Mouse (Mus musculus) MEL (cell line): ENCODE results near the gene Kcnip1. TPM values are rescaled to one million over a fixed set of nuclear protein-coding genes. Genes with fewer than 3 reads are reported as not detected.

Experiments
- DNase-seq: peaks from one replicate; pipeline ENCODE4 v3.0.0; 2011; ENCODE audit warnings: low read depth, low spot score
- H3K27ac ChIP-seq: 2 replicates; pipeline ENCODE4 v1.5.1; 2012; ENCODE audit warnings: low read depth, mild to moderate bottlenecking, control low read depth, low read length, moderate library complexity; ENCODE audit not compliant: control insufficient read depth
- H3K27me3 ChIP-seq, 2 experiments: fragments of 150-350 bp in 1 of 2; sonication (generic) in 1 of 2; 2 replicates each; pipeline ENCODE4 v1.6.1; 2012; ENCODE audit warnings: low read length in 2 of 2, mild to moderate bottlenecking in 2 of 2, improper control_type of control experiment in 1 of 2, moderate library complexity in 1 of 2; ENCODE audit not compliant: insufficient read depth in 2 of 2, control insufficient read depth in 1 of 2
- H3K36me3 ChIP-seq, 2 experiments: 2 replicates each; pipeline ENCODE4 v1.6.1; 2012 to 2014; ENCODE audit warnings: low read length in 2 of 2, improper control_type of control experiment in 1 of 2, inconsistent platforms in 1 of 2, mild to moderate bottlenecking in 1 of 2; ENCODE audit not compliant: insufficient read depth in 2 of 2, control insufficient read depth in 1 of 2
- H3K4me1 ChIP-seq, 2 experiments: fragments of 150-350 bp in 1 of 2; sonication (generic) in 1 of 2; 2 replicates each; pipeline ENCODE4 v1.6.1; 2012; ENCODE audit warnings: low read length in 2 of 2, improper control_type of control experiment in 1 of 2, mild to moderate bottlenecking in 1 of 2; ENCODE audit not compliant: insufficient read depth in 2 of 2, control insufficient read depth in 1 of 2
- H3K4me3 ChIP-seq, 2 experiments: fragments of 150-350 bp in 1 of 2; sonication (generic) in 1 of 2; 2 replicates each; pipeline ENCODE4 v1.5.1; 2012; ENCODE audit warnings: low read depth in 2 of 2, low read length in 2 of 2, mild to moderate bottlenecking in 2 of 2, moderate library complexity in 2 of 2, control low read depth in 1 of 2, improper control_type of control experiment in 1 of 2; ENCODE audit not compliant: control insufficient read depth in 1 of 2, insufficient read depth in 1 of 2
- H3K79me2 ChIP-seq: 2 replicates; pipeline ENCODE4 v1.6.1; 2012; ENCODE audit warnings: mild to moderate bottlenecking, low read length, moderate library complexity; ENCODE audit not compliant: control insufficient read depth, poor library complexity, insufficient read depth
- H3K9ac ChIP-seq: 2 replicates; pipeline ENCODE4 v1.6.1; 2012; ENCODE audit warnings: low read depth, mild to moderate bottlenecking, control low read depth, low read length, moderate library complexity; ENCODE audit not compliant: control insufficient read depth, poor library complexity, severe bottlenecking
- H3K9me3 ChIP-seq: fragments of 150-350 bp; sonication (generic); replicated peaks from 2 replicates; pipeline ENCODE4 v1.6.1; 2012; ENCODE audit warnings: mild to moderate bottlenecking, low read length, improper control_type of control experiment, moderate library complexity; ENCODE audit not compliant: insufficient read depth
- EP300 ChIP-seq, 2 experiments: IDR thresholded peaks; 2 replicates each; pipeline ENCODE4 v1.6.1; 2011; ENCODE audit warnings: improper control_type of control experiment in 2 of 2, low read length in 2 of 2, low read depth in 1 of 2, mild to moderate bottlenecking in 1 of 2
- ETS1 ChIP-seq: IDR thresholded peaks from 2 replicates; pipeline ENCODE4 v1.6.1; 2012; ENCODE audit warnings: low read depth, mild to moderate bottlenecking, inconsistent platforms, low read length, improper control_type of control experiment, moderate library complexity
- GATA1 ChIP-seq: IDR thresholded peaks from 2 replicates; pipeline ENCODE4 v1.6.1; 2011; ENCODE audit warnings: low read depth, low read length, improper control_type of control experiment
- JUND ChIP-seq: IDR thresholded peaks from 2 replicates; pipeline ENCODE4 v1.6.1; 2011; ENCODE audit warnings: low read depth, mild to moderate bottlenecking, improper control_type of control experiment, low read length
- KAT2A ChIP-seq: conservative IDR thresholded peaks from 2 replicates; pipeline ENCODE4 v1.6.1; 2012; ENCODE audit warnings: low read depth, low read length, improper control_type of control experiment, inconsistent platforms
- MAX ChIP-seq: IDR thresholded peaks from 2 replicates; pipeline ENCODE4 v1.6.1; 2011; ENCODE audit warnings: low read length, improper control_type of control experiment
- MAZ ChIP-seq: IDR thresholded peaks from 2 replicates; pipeline ENCODE4 v1.6.1; 2012; ENCODE audit warnings: low read depth, mild to moderate bottlenecking, inconsistent platforms, low read length, improper control_type of control experiment
- MEF2A ChIP-seq: IDR thresholded peaks from 2 replicates; pipeline ENCODE4 v1.6.1; 2014; ENCODE audit warnings: low read depth, mild to moderate bottlenecking, inconsistent platforms, low read length, improper control_type of control experiment; ENCODE audit not compliant: poor library complexity, insufficient replicate concordance, severe bottlenecking; ENCODE audit errors: extremely low read depth
- MXI1 ChIP-seq: IDR thresholded peaks from 2 replicates; pipeline ENCODE4 v1.6.1; 2011; ENCODE audit warnings: mild to moderate bottlenecking, low read depth, low read length, improper control_type of control experiment
- MYB ChIP-seq: IDR thresholded peaks from 2 replicates; pipeline ENCODE4 v1.6.1; 2011; ENCODE audit warnings: mild to moderate bottlenecking, low read depth, low read length, improper control_type of control experiment
- MYC ChIP-seq: IDR thresholded peaks from 2 replicates; pipeline ENCODE4 v1.6.1; 2011; ENCODE audit warnings: low read depth, mild to moderate bottlenecking, low read length, improper control_type of control experiment, moderate library complexity
- NELFE ChIP-seq: IDR thresholded peaks from 2 replicates; pipeline ENCODE4 v1.6.1; 2011; ENCODE audit warnings: low read depth, low read length, improper control_type of control experiment
- NRF1 ChIP-seq: IDR thresholded peaks from 2 replicates; pipeline ENCODE4 v1.6.1; 2014; ENCODE audit warnings: low read depth, mild to moderate bottlenecking, inconsistent platforms, low read length, improper control_type of control experiment, moderate library complexity; ENCODE audit not compliant: poor library complexity, insufficient read depth, severe bottlenecking
- POLR2A ChIP-seq, 2 experiments: IDR thresholded peaks; 2 replicates each; pipeline ENCODE4 v1.6.1; 2011 to 2012; ENCODE audit warnings: low read length in 2 of 2, mild to moderate bottlenecking in 2 of 2, control low read depth in 1 of 2, improper control_type of control experiment in 1 of 2, low read depth in 1 of 2, moderate library complexity in 1 of 2; ENCODE audit not compliant: control insufficient read depth in 1 of 2, insufficient read depth in 1 of 2, poor library complexity in 1 of 2
- POLR2AphosphoS2 ChIP-seq: IDR thresholded peaks from 2 replicates; pipeline ENCODE4 v1.6.1; 2011; ENCODE audit warnings: low read length, improper control_type of control experiment
- POLR2AphosphoS5 ChIP-seq: IDR thresholded peaks from 2 replicates; pipeline ENCODE4 v1.6.1; 2012; ENCODE audit warnings: low read depth, borderline replicate concordance, mild to moderate bottlenecking, inconsistent platforms, low read length, moderate library complexity, mixed read lengths
- SIN3A ChIP-seq: IDR thresholded peaks from 2 replicates; pipeline ENCODE4 v1.6.1; 2012; ENCODE audit warnings: low read length, improper control_type of control experiment, inconsistent platforms
- SMC3 ChIP-seq: IDR thresholded peaks from 2 replicates; pipeline ENCODE4 v1.6.1; 2011; ENCODE audit warnings: low read depth, low read length, improper control_type of control experiment
- TAL1 ChIP-seq: IDR thresholded peaks from 2 replicates; pipeline ENCODE4 v1.6.1; 2012; ENCODE audit warnings: mild to moderate bottlenecking, inconsistent platforms, low read length, moderate library complexity, mixed read lengths
- TBP ChIP-seq: IDR thresholded peaks from 2 replicates; pipeline ENCODE4 v1.8.0; 2011; ENCODE audit warnings: low read depth, low read length, improper control_type of control experiment
- UBTF ChIP-seq: IDR thresholded peaks from 2 replicates; pipeline ENCODE4 v1.6.1; 2012; ENCODE audit warnings: low read depth, mild to moderate bottlenecking, inconsistent platforms, low read length, improper control_type of control experiment, moderate library complexity, borderline replicate concordance; ENCODE audit not compliant: insufficient read depth
- ZC3H11A ChIP-seq: IDR thresholded peaks from 2 replicates; pipeline ENCODE4 v1.6.1; 2012; ENCODE audit warnings: low read depth, mild to moderate bottlenecking, inconsistent platforms, low read length, improper control_type of control experiment
- ZKSCAN1 ChIP-seq: IDR thresholded peaks from 2 replicates; pipeline ENCODE4 v1.6.1; 2012; ENCODE audit warnings: low read depth, mild to moderate bottlenecking, inconsistent platforms, low read length, improper control_type of control experiment, moderate library complexity
- ZMIZ1 ChIP-seq: IDR thresholded peaks from 2 replicates; pipeline ENCODE4 v1.6.1; 2012; ENCODE audit warnings: low read depth, mild to moderate bottlenecking, inconsistent platforms, low read length, improper control_type of control experiment, moderate library complexity
- polyA plus RNA-seq, 2 experiments: library from polyadenylated mRNA; stranded (reverse) in 1 of 2; unstranded in 1 of 2; fragments of >175 nt in 1 of 2; fragments of >200 nt in 1 of 2; gene quantifications; 2 replicates each; pipeline versions ENCODE4 v1.2.1 to v1.2.4; 2012; ENCODE audit warnings: low replicate concordance in 2 of 2, low read depth in 1 of 2; ENCODE audit not compliant: insufficient read length in 2 of 2, insufficient read depth in 1 of 2, missing spikeins in 1 of 2
- total RNA-seq: library from RNA; depleted of rRNA; stranded (reverse); fragments of 300-350 nt; gene quantifications from 2 replicates; pipeline ENCODE4 v1.2.3, GENCODE M21; 2012

Kcnip1 gene
- total and polyA plus RNA-seq, 3 experiments, result 0.04 to 0.06 TPM; not detected in 1

- TF ChIP-seq POLR2AphosphoS5 (no peak), MYB (no peak), ZC3H11A (no peak), POLR2AphosphoS2 (peak; percentile 70; the same call in 1 of the 2 replicates), GATA1 (peak; percentile 98), TAL1 (no peak), ZMIZ1 (peak; percentile 32; the same call in 1 of the 2 replicates), UBTF (no peak), SIN3A (peak; percentile 64), EP300 (IDR thresholded peaks at IDR 0.05; ENCODE audit: low read depth in 1 of 2, low read length in 2 of 2) (peak; percentile 82 to 84), SMC3 (no peak), MEF2A (no peak), NELFE (peak; percentile 69), MXI1 (0 out of 2 replicates have a peak, but pooled peaks have one; percentile 5), TBP (peak; percentile 87), MAX (peak; percentile 31), NRF1 (no peak), KAT2A (no peak; the same call in 1 of the 2 replicates)
Measured at GRCm38 (mm10) chr11:34031015-34031805, 38.3 kb upstream of the Kcnip1 start (continued).

- H3K4me3 ChIP-seq, result no peak overlapping the region
- peaks cover 0 to 33% of the 10 kb centered on the region in 2 experiments; a peak in 2 of 4 replicates for H3K36me3 ChIP-seq
- H3K9me3 ChIP-seq, result no peaks in the 10 kb centered on the region
- peak overlapping the region; percentile 28 for H3K9ac ChIP-seq
- DNase-seq, result peak; percentile 50
- TF ChIP-seq MYC, result no peak
- TF ChIP-seq TBP, result peak; percentile 48; the same call in 1 of the 2 replicates
- TF ChIP-seq GATA1, result peak; percentile 51
- no peak for TF ChIP-seq POLR2A (IDR thresholded peaks at IDR 0.05; ENCODE audit: control insufficient read depth in 1 of 2, insufficient read depth in 1 of 2, low read depth in 1 of 2, low read length in 2 of 2, poor library complexity in 1 of 2)
- TF ChIP-seq UBTF, result no peak
- peak; percentile 69 for TF ChIP-seq ETS1
- TF ChIP-seq POLR2AphosphoS2, result no peak
- no peak for TF ChIP-seq ZKSCAN1
- TF ChIP-seq JUND, result no peak
- no peak for TF ChIP-seq MAZ
- no peaks in the 10 kb centered on the region for H3K79me2 ChIP-seq
- H3K4me1 ChIP-seq, result peaks cover 18 to 44% of the 10 kb centered on the region in 2 experiments
- H3K27ac ChIP-seq, result peak overlapping the region; percentile 27
- no peaks in the 10 kb centered on the region for H3K27me3 ChIP-seq
Measured at GRCm38 (mm10) chr11:34029658-34030057, 36.7 kb upstream of the Kcnip1 start.
